Mouse (Mus musculus) CH12.LX (cell line): ENCODE data around the gene Notch3. TPM values are rescaled to one million over a fixed set of nuclear protein-coding genes. Genes with fewer than 3 reads are reported as not detected.

Experiments used
- DNase-seq: peaks from one replicate; pipeline ENCODE4 v3.0.0-alpha.2; 2013; ENCODE audit errors: extremely low read depth
- H3K27ac ChIP-seq: 2 replicates; pipeline ENCODE4 v1.5.1; 2012; ENCODE audit warnings: low read depth, mild to moderate bottlenecking, control low read depth, moderate library complexity; ENCODE audit not compliant: insufficient read depth
- H3K27me3 ChIP-seq: replicated peaks from 2 replicates; pipeline ENCODE3; 2012; ENCODE audit warnings: inconsistent platforms
- H3K36me3 ChIP-seq, 2 experiments: replicated peaks in 1 of 2; 2 replicates each; pipeline versions ENCODE3 to v1.6.1; 2012; ENCODE audit warnings: inconsistent platforms in 1 of 2, low read length in 1 of 2, mild to moderate bottlenecking in 1 of 2, mixed read lengths in 1 of 2, moderate library complexity in 1 of 2; ENCODE audit not compliant: control insufficient read depth in 1 of 2, insufficient read depth in 1 of 2
- H3K4me1 ChIP-seq, 2 experiments: 2 replicates each; pipeline ENCODE4 v1.6.1; 2012; ENCODE audit warnings: inconsistent platforms in 1 of 2, moderate library complexity in 1 of 2; ENCODE audit not compliant: insufficient read depth in 2 of 2, control insufficient read depth in 1 of 2
- H3K4me2 ChIP-seq: 2 replicates; pipeline ENCODE4 v1.6.1; 2012; ENCODE audit warnings: low read depth, mild to moderate bottlenecking, control low read depth; ENCODE audit not compliant: poor library complexity, insufficient read depth, severe bottlenecking
- H3K4me3 ChIP-seq, 3 experiments: fragments of 150-350 bp in 1 of 3; sonication (generic) in 1 of 3; replicated peaks in 1 of 3; 2 replicates each; pipeline versions ENCODE3 to v1.5.1; 2011 to 2012; ENCODE audit warnings: low read depth in 2 of 3, low read length in 2 of 3, mild to moderate bottlenecking in 2 of 3, moderate library complexity in 2 of 3, control low read depth in 1 of 3, improper control_type of control experiment in 1 of 3, inconsistent platforms in 1 of 3, mixed read lengths in 1 of 3; ENCODE audit not compliant: poor library complexity in 1 of 3
- H3K79me2 ChIP-seq: replicated peaks from 2 replicates; pipeline ENCODE4 v1.6.1; 2012; ENCODE audit warnings: mild to moderate bottlenecking, moderate library complexity; ENCODE audit not compliant: control insufficient read depth, poor library complexity, insufficient read depth, severe bottlenecking; ENCODE audit errors: extremely low read depth
- H3K9ac ChIP-seq: 2 replicates; pipeline ENCODE4 v1.6.1; 2012; ENCODE audit warnings: low read depth, mild to moderate bottlenecking, control low read depth, moderate library complexity; ENCODE audit not compliant: insufficient read depth
- H3K9me3 ChIP-seq: replicated peaks from 2 replicates; pipeline ENCODE3; 2012; ENCODE audit warnings: low read length, inconsistent platforms, mixed read lengths
- ELF1 ChIP-seq: IDR thresholded peaks from 2 replicates; pipeline ENCODE4 v1.6.1; 2014; ENCODE audit warnings: low read depth, mild to moderate bottlenecking, inconsistent platforms, low read length, improper control_type of control experiment
- HCFC1 ChIP-seq: IDR thresholded peaks from 2 replicates; pipeline ENCODE4 v1.6.1; 2012; ENCODE audit warnings: low read depth, mild to moderate bottlenecking, inconsistent platforms, low read length, improper control_type of control experiment
- KAT2A ChIP-seq: IDR thresholded peaks from 2 replicates; pipeline ENCODE4 v1.6.1; 2012; ENCODE audit warnings: low read length, improper control_type of control experiment, inconsistent platforms; ENCODE audit not compliant: insufficient replicate concordance
- MAFK ChIP-seq: IDR thresholded peaks from 2 replicates; pipeline ENCODE4 v1.6.1; 2011; ENCODE audit warnings: low read length, improper control_type of control experiment; ENCODE audit not compliant: insufficient replicate concordance
- MXI1 ChIP-seq: IDR thresholded peaks from 2 replicates; pipeline ENCODE4 v1.6.1; 2011; ENCODE audit warnings: mild to moderate bottlenecking, low read depth, low read length, improper control_type of control experiment
- POLR2A ChIP-seq: IDR thresholded peaks from 2 replicates; pipeline ENCODE4 v1.6.1; 2011; ENCODE audit warnings: low read depth, mild to moderate bottlenecking, improper control_type of control experiment, low read length
- POLR2AphosphoS2 ChIP-seq: IDR thresholded peaks from 2 replicates; pipeline ENCODE4 v1.6.1; 2011; ENCODE audit warnings: low read depth, low read length, improper control_type of control experiment
- SIN3A ChIP-seq: IDR thresholded peaks from 2 replicates; pipeline ENCODE4 v1.6.1; 2012; ENCODE audit warnings: low read length, improper control_type of control experiment, inconsistent platforms
- TBP ChIP-seq: conservative IDR thresholded peaks from 2 replicates; pipeline ENCODE4 v1.6.1; 2011; ENCODE audit warnings: low read depth, low read length, improper control_type of control experiment
- ZNF384 ChIP-seq: IDR thresholded peaks from 2 replicates; pipeline ENCODE4 v1.6.1; 2012; ENCODE audit warnings: low read depth, low read length, improper control_type of control experiment, inconsistent platforms
- dilution Hi-C: fragments of 300-500 bp; cut with MboI; formaldehyde crosslinking; loops from 2 replicates; pipeline ENCODE4 v1.14.3; 2020; ENCODE audit warnings: low sequenced_read_pairs; ENCODE audit not compliant: extremely low pct_unique_long_range_greater_than_20kb, extremely low pct_ligation_motif_present
- in situ Hi-C: fragments of 300-500 bp; cut with MboI; formaldehyde crosslinking; loops from 3 replicates; pipeline ENCODE4 v1.14.3; 2019; ENCODE audit warnings: low sequenced_read_pairs, low pct_ligation_motif_present, low pct_unique_long_range_greater_than_20kb, mixed read lengths
- polyA plus RNA-seq: library from polyadenylated mRNA; unstranded; fragments of >175 nt; gene quantifications from 2 replicates; pipeline ENCODE4 v1.2.1, GENCODE M21; 2012; ENCODE audit warnings: low read depth; ENCODE audit not compliant: insufficient read length
- total RNA-seq, 2 experiments: library from RNA; depleted of rRNA; stranded (reverse); fragments of 300-350 nt in 1 of 2; fragments of >200 nt in 1 of 2; gene quantifications; 2 replicates each; pipeline ENCODE4 v1.2.3; 2012 to 2014

The Notch3 gene
- total and polyA plus RNA-seq, 3 experiments, result 0.17 TPM; not detected in 2

- dilution Hi-C loops, result no loop called here
- Histone ChIP-seq H3K4me2 (peak overlapping the region; percentile 99), H3K9me3 (peaks cover 3% of the 10 kb centered on the region), H3K9ac (no peak overlapping the region), H3K36me3 (no peaks in the 10 kb centered on the region), H3K4me1 (peaks cover 27 to 31% of the 10 kb centered on the region in 2 experiments), H3K27ac (no peak overlapping the region), H3K27me3 (peaks cover 30% of the 10 kb centered on the region), H3K4me3 (peak overlapping the region in 1 of 3 experiments; percentile 34), H3K79me2 (no peaks in the 10 kb centered on the region)
- TF ChIP-seq POLR2A (no peak), SIN3A (no peak)
- in situ Hi-C loops, result no loop called here
- peak; percentile 23 for DNase-seq
Observed at GRCm38 (mm10) chr17:32165803-32166595, 653 bp downstream of the Notch3 start.

GRCm38 (mm10) chr17:32165266-32165802 is 1.3 kb downstream of the Notch3 start:
- Histone ChIP-seq H3K27ac (no peak overlapping the region), H3K4me3 (peak overlapping the region in 1 of 3 experiments; percentile 34), H3K79me2 (no peaks in the 10 kb centered on the region), H3K4me1 (peaks cover 27 to 31% of the 10 kb centered on the region in 2 experiments), H3K4me2 (peak overlapping the region; percentile 99), H3K36me3 (no peaks in the 10 kb centered on the region), H3K9me3 (peaks cover 3% of the 10 kb centered on the region), H3K27me3 (peaks cover 36% of the 10 kb centered on the region), H3K9ac (no peak overlapping the region)
- dilution Hi-C loops, result no loop called here
- peak; percentile 16 for DNase-seq
- TF ChIP-seq TBP (no peak), MAFK (no peak), POLR2AphosphoS2 (no peak), ELF1 (no peak), HCFC1 (no peak), KAT2A (no peak)
- in situ Hi-C loops, result no loop called here

GRCm38 (mm10) chr17:32164780-32165179 is 1.9 kb downstream of the Notch3 start:
- no peak for DNase-seq
- H3K27ac ChIP-seq, result 0 out of 2 replicates have a peak overlapping the region, but pooled peaks have one; percentile 6
- no peaks in the 10 kb centered on the region for H3K36me3 ChIP-seq
- TF ChIP-seq ZNF384 (peak; percentile 74), MXI1 (no peak)
- H3K79me2 ChIP-seq, result no peaks in the 10 kb centered on the region
- H3K4me1 ChIP-seq, result peaks cover 27 to 31% of the 10 kb centered on the region in 2 experiments
- peak overlapping the region; percentile 99; the same call in 1 of the 2 replicates for H3K4me2 ChIP-seq
- no peak overlapping the region for H3K4me3 ChIP-seq
- no peak overlapping the region for H3K9ac ChIP-seq
- peaks cover 42% of the 10 kb centered on the region for H3K27me3 ChIP-seq
- in situ Hi-C loops, result no loop called here
- dilution Hi-C loops, result no loop called here
- peaks cover 3% of the 10 kb centered on the region for H3K9me3 ChIP-seq
